Mouse (Mus musculus): ENCODE measurements around the gene E330034G19Rik. TPM values are rescaled to one million over a fixed set of nuclear protein-coding genes. Genes with fewer than 3 reads are reported as not detected.
"Not testable (repeated sequence)": the region's sequence is repeated elsewhere in the genome, so short reads cannot be mapped to it uniquely, and the experiment has no call there.

Gene E330034G19Rik
- polyA plus RNA-seq, 1 experiment, result not detected

GRCm38 (mm10) chr14:24286136-24286535 lies 6.9 kb upstream of the E330034G19Rik start:
- TF ChIP-seq SRF (IDR thresholded peaks at IDR 0.05; ENCODE audit: control insufficient read depth, insufficient read length, low read depth) (no peak), POLR2A (IDR thresholded peaks at IDR 0.05; ENCODE audit: insufficient read length, low read depth) (no peak), MAX (IDR thresholded peaks at IDR 0.05; ENCODE audit: low read depth) (no peak), CEBPB (IDR thresholded peaks at IDR 0.05; ENCODE audit: insufficient read depth, poor library complexity, severe bottlenecking) (no peak), POLR2AphosphoS2 (IDR thresholded peaks at IDR 0.05; ENCODE audit: insufficient read length, low read depth) (no peak), TCF3 (IDR thresholded peaks at IDR 0.05; ENCODE audit: insufficient read length, low read depth) (no peak), REST (IDR thresholded peaks at IDR 0.05; ENCODE audit: insufficient read depth, insufficient read length) (no peak), MYOG (IDR thresholded peaks at IDR 0.05; ENCODE audit: control insufficient read depth in 1 of 3, insufficient read depth in 1 of 3, insufficient read length in 2 of 3, low read depth in 2 of 3) (no peak), E2F4 (IDR thresholded peaks at IDR 0.05; ENCODE audit: insufficient read depth) (no peak), MYOD1 (IDR thresholded peaks at IDR 0.05; ENCODE audit: control insufficient read depth in 1 of 3, insufficient read length in 2 of 3, low read depth in 2 of 3) (no peak), TCF12 (IDR thresholded peaks at IDR 0.05; ENCODE audit: insufficient read depth, poor library complexity, severe bottlenecking) (no peak), USF1 (IDR thresholded peaks at IDR 0.05; ENCODE audit: low read depth) (no peak)
- Histone ChIP-seq H3K4me2 (ENCODE audit: low read depth) (no peak overlapping the region), H3K79me2 (ENCODE audit: control insufficient read depth, insufficient read depth) (no peaks in the 10 kb centered on the region), H3K27me3 (ENCODE audit: control insufficient read depth, insufficient read depth, insufficient read length) (peaks cover 17% of the 10 kb centered on the region), H3K36me3 (ENCODE audit: control insufficient read depth, insufficient read depth) (no peaks in the 10 kb centered on the region), H3K4me3 (no peak overlapping the region), H3ac (ENCODE audit: control insufficient read depth, insufficient read length) (no peak overlapping the region)

GRCm38 (mm10) chr14:24290726-24291125 lies 2.3 kb upstream of the E330034G19Rik start:
- no peak overlapping the region for H3K4me3 ChIP-seq
- no peak for TF ChIP-seq MYOG (IDR thresholded peaks at IDR 0.05; ENCODE audit: control insufficient read depth in 1 of 3, insufficient read depth in 1 of 3, insufficient read length in 2 of 3, low read depth in 2 of 3)
- no peak for TF ChIP-seq MYOD1 (IDR thresholded peaks at IDR 0.05; ENCODE audit: control insufficient read depth in 1 of 3, insufficient read length in 2 of 3, low read depth in 2 of 3)
- TF ChIP-seq E2F4 (IDR thresholded peaks at IDR 0.05; ENCODE audit: insufficient read depth), result no peak
- no peak for TF ChIP-seq REST (IDR thresholded peaks at IDR 0.05; ENCODE audit: insufficient read depth, insufficient read length)
- TF ChIP-seq CEBPB (IDR thresholded peaks at IDR 0.05; ENCODE audit: insufficient read depth, poor library complexity, severe bottlenecking), result no peak
- no peak for TF ChIP-seq POLR2A (IDR thresholded peaks at IDR 0.05; ENCODE audit: insufficient read length, low read depth)
- TF ChIP-seq TCF3 (IDR thresholded peaks at IDR 0.05; ENCODE audit: insufficient read length, low read depth), result no peak
- TF ChIP-seq USF1 (IDR thresholded peaks at IDR 0.05; ENCODE audit: low read depth), result no peak
- no peak for TF ChIP-seq SRF (IDR thresholded peaks at IDR 0.05; ENCODE audit: control insufficient read depth, insufficient read length, low read depth)
- TF ChIP-seq TCF12 (IDR thresholded peaks at IDR 0.05; ENCODE audit: insufficient read depth, poor library complexity, severe bottlenecking), result no peak
- no peak for TF ChIP-seq MAX (IDR thresholded peaks at IDR 0.05; ENCODE audit: low read depth)
- TF ChIP-seq POLR2AphosphoS2 (IDR thresholded peaks at IDR 0.05; ENCODE audit: insufficient read length, low read depth), result no peak
- H3K27me3 ChIP-seq (ENCODE audit: control insufficient read depth, insufficient read depth, insufficient read length), result peaks cover 5% of the 10 kb centered on the region
- H3ac ChIP-seq (ENCODE audit: control insufficient read depth, insufficient read length), result no peak overlapping the region
- no peak overlapping the region for H3K4me2 ChIP-seq (ENCODE audit: low read depth)
- H3K79me2 ChIP-seq (ENCODE audit: control insufficient read depth, insufficient read depth), result no peaks in the 10 kb centered on the region
- no peaks in the 10 kb centered on the region for H3K36me3 ChIP-seq (ENCODE audit: control insufficient read depth, insufficient read depth)

- Histone ChIP-seq H3K4me2 (ENCODE audit: low read depth) (no peak overlapping the region), H3K4me3 (no peak overlapping the region), H3K79me2 (ENCODE audit: control insufficient read depth, insufficient read depth) (no peaks in the 10 kb centered on the region), H3K27me3 (ENCODE audit: control insufficient read depth, insufficient read depth, insufficient read length) (no peaks in the 10 kb centered on the region), H3ac (ENCODE audit: control insufficient read depth, insufficient read length) (no peak overlapping the region), H3K36me3 (ENCODE audit: control insufficient read depth, insufficient read depth) (no peaks in the 10 kb centered on the region)
- TF ChIP-seq SRF (IDR thresholded peaks at IDR 0.05; ENCODE audit: control insufficient read depth, insufficient read length, low read depth), result no peak
- no peak for TF ChIP-seq MAX (IDR thresholded peaks at IDR 0.05; ENCODE audit: low read depth)
- TF ChIP-seq POLR2A (IDR thresholded peaks at IDR 0.05; ENCODE audit: insufficient read length, low read depth), result no peak
- no peak for TF ChIP-seq CEBPB (IDR thresholded peaks at IDR 0.05; ENCODE audit: insufficient read depth, poor library complexity, severe bottlenecking)
- no peak for TF ChIP-seq POLR2AphosphoS2 (IDR thresholded peaks at IDR 0.05; ENCODE audit: insufficient read length, low read depth)
- TF ChIP-seq TCF12 (IDR thresholded peaks at IDR 0.05; ENCODE audit: insufficient read depth, poor library complexity, severe bottlenecking), result no peak
- no peak for TF ChIP-seq E2F4 (IDR thresholded peaks at IDR 0.05; ENCODE audit: insufficient read depth)
- TF ChIP-seq MYOD1 (IDR thresholded peaks at IDR 0.05; ENCODE audit: control insufficient read depth in 1 of 3, insufficient read length in 2 of 3, low read depth in 2 of 3), result no peak
- no peak for TF ChIP-seq REST (IDR thresholded peaks at IDR 0.05; ENCODE audit: insufficient read depth, insufficient read length)
- no peak for TF ChIP-seq USF1 (IDR thresholded peaks at IDR 0.05; ENCODE audit: low read depth)
- no peak for TF ChIP-seq MYOG (IDR thresholded peaks at IDR 0.05; ENCODE audit: control insufficient read depth in 1 of 3, insufficient read depth in 1 of 3, insufficient read length in 2 of 3, low read depth in 2 of 3)
- no peak for TF ChIP-seq TCF3 (IDR thresholded peaks at IDR 0.05; ENCODE audit: insufficient read length, low read depth)
Measured at GRCm38 (mm10) chr14:24293631-24294030, 617 bp downstream of the E330034G19Rik start.

- not testable (repeated sequence) for H3K36me3 ChIP-seq (ENCODE audit: control insufficient read depth, insufficient read depth); H3K4me2 ChIP-seq (ENCODE audit: low read depth); H3K79me2 ChIP-seq (ENCODE audit: control insufficient read depth, insufficient read depth); H3K4me3 ChIP-seq; H3K27me3 ChIP-seq (ENCODE audit: control insufficient read depth, insufficient read depth, insufficient read length); H3ac ChIP-seq (ENCODE audit: control insufficient read depth, insufficient read length)
Measured at GRCm38 (mm10) chr14:24302126-24302525, 9.1 kb downstream of the E330034G19Rik start.

GRCm38 (mm10) chr14:24306667-24307066 lies 13.7 kb downstream of the E330034G19Rik start:
- Histone ChIP-seq H3K4me2 (ENCODE audit: low read depth) (no peak overlapping the region), H3K79me2 (ENCODE audit: control insufficient read depth, insufficient read depth) (no peaks in the 10 kb centered on the region), H3K4me3 (no peak overlapping the region), H3K36me3 (ENCODE audit: control insufficient read depth, insufficient read depth) (no peaks in the 10 kb centered on the region), H3ac (ENCODE audit: control insufficient read depth, insufficient read length) (no peak overlapping the region), H3K27me3 (ENCODE audit: control insufficient read depth, insufficient read depth, insufficient read length) (no peaks in the 10 kb centered on the region)
- TF ChIP-seq TCF12 (IDR thresholded peaks at IDR 0.05; ENCODE audit: insufficient read depth, poor library complexity, severe bottlenecking), result no peak
- no peak for TF ChIP-seq POLR2A (IDR thresholded peaks at IDR 0.05; ENCODE audit: insufficient read length, low read depth)
- TF ChIP-seq TCF3 (IDR thresholded peaks at IDR 0.05; ENCODE audit: insufficient read length, low read depth), result no peak
- no peak for TF ChIP-seq MYOD1 (IDR thresholded peaks at IDR 0.05; ENCODE audit: control insufficient read depth in 1 of 3, insufficient read length in 2 of 3, low read depth in 2 of 3)
- no peak for TF ChIP-seq MYOG (IDR thresholded peaks at IDR 0.05; ENCODE audit: control insufficient read depth in 1 of 3, insufficient read depth in 1 of 3, insufficient read length in 2 of 3, low read depth in 2 of 3)
- TF ChIP-seq POLR2AphosphoS2 (IDR thresholded peaks at IDR 0.05; ENCODE audit: insufficient read length, low read depth), result no peak
- TF ChIP-seq CEBPB (IDR thresholded peaks at IDR 0.05; ENCODE audit: insufficient read depth, poor library complexity, severe bottlenecking), result no peak
- TF ChIP-seq MAX (IDR thresholded peaks at IDR 0.05; ENCODE audit: low read depth), result no peak
- no peak for TF ChIP-seq E2F4 (IDR thresholded peaks at IDR 0.05; ENCODE audit: insufficient read depth)

All from myocyte (in vitro differentiated cells).